Mouse (Mus musculus): ENCODE data around the gene Nphp4. TPM values are rescaled to one million over a fixed set of nuclear protein-coding genes. Genes with fewer than 3 reads are reported as not detected.

Gene Nphp4
- polyA plus RNA-seq, 1 experiment from 2014 or later, result 8.9 TPM

- no peak overlapping the region for H3K4me3 ChIP-seq
- no peak overlapping the region for H3K4me2 ChIP-seq (replicated peaks)
- H3K4me1 ChIP-seq, result peaks cover 10% of the 10 kb centered on the region; the same call in 1 of the 2 replicates
- no peaks in the 10 kb centered on the region for H3K36me3 ChIP-seq
- H3K27ac ChIP-seq, result 0 out of 2 replicates have a peak overlapping the region, but pooled peaks have one; percentile 17
- no peak overlapping the region for H3K9ac ChIP-seq
- no peaks in the 10 kb centered on the region for H3K9me3 ChIP-seq (replicated peaks)
- H3K27me3 ChIP-seq, result no peaks in the 10 kb centered on the region
- 56% methylated on average over 4 of the region's 4 CpGs for WGBS
- ATAC-seq (ENCODE audit: low FRiP score), result 0 out of 2 replicates have a peak, but pooled peaks have one; percentile 35
Measured at GRCm38 (mm10) chr4:152576826-152577225, 100.3 kb downstream of the Nphp4 start.

GRCm38 (mm10) chr4:152579956-152580355, 103.5 kb downstream of the Nphp4 start:
- ATAC-seq (ENCODE audit: low FRiP score), result no peak
- Histone ChIP-seq H3K27me3 (no peaks in the 10 kb centered on the region), H3K36me3 (no peaks in the 10 kb centered on the region), H3K9me3 (replicated peaks) (no peaks in the 10 kb centered on the region), H3K27ac (no peak overlapping the region), H3K9ac (no peak overlapping the region), H3K4me2 (replicated peaks) (no peak overlapping the region), H3K4me1 (peaks cover 6% of the 10 kb centered on the region; the same call in 1 of the 2 replicates), H3K4me3 (no peak overlapping the region)
- 85% methylated on average over 4 of the region's 4 CpGs for WGBS

GRCm38 (mm10) chr4:152582206-152582605, 105.7 kb downstream of the Nphp4 start:
- 36% methylated on average over 6 of the region's 6 CpGs for WGBS

GRCm38 (mm10) chr4:152583616-152584015, 107.1 kb downstream of the Nphp4 start:
- H3K9me3 ChIP-seq (replicated peaks), result no peaks in the 10 kb centered on the region
- no peaks in the 10 kb centered on the region for H3K27me3 ChIP-seq
- no peak overlapping the region for H3K4me3 ChIP-seq
- WGBS, result 72% methylated on average over 6 of the region's 6 CpGs
- ATAC-seq (ENCODE audit: low FRiP score), result no peak
- no peaks in the 10 kb centered on the region for H3K36me3 ChIP-seq
- H3K4me2 ChIP-seq (replicated peaks), result no peak overlapping the region
- 0 out of 2 replicates have a peak, but pooled peaks cover 2% of the 10 kb centered on the region for H3K4me1 ChIP-seq
- H3K9ac ChIP-seq, result no peak overlapping the region
- H3K27ac ChIP-seq, result no peak overlapping the region

More at GRCm38 (mm10) chr4:152582206-152582605, 105.7 kb downstream of the Nphp4 start:
- H3K9me3 ChIP-seq (replicated peaks), result no peaks in the 10 kb centered on the region
- H3K27me3 ChIP-seq, result no peaks in the 10 kb centered on the region
- H3K9ac ChIP-seq, result no peak overlapping the region
- no peak overlapping the region for H3K27ac ChIP-seq
- H3K4me2 ChIP-seq (replicated peaks), result no peak overlapping the region
- no peaks in the 10 kb centered on the region for H3K36me3 ChIP-seq
- no peak for ATAC-seq (ENCODE audit: low FRiP score)
- H3K4me3 ChIP-seq, result no peak overlapping the region
- H3K4me1 ChIP-seq, result no peaks in the 10 kb centered on the region

- Histone ChIP-seq H3K4me2 (replicated peaks) (no peak overlapping the region), H3K4me1 (0 out of 2 replicates have a peak, but pooled peaks cover 2% of the 10 kb centered on the region), H3K27me3 (no peaks in the 10 kb centered on the region), H3K36me3 (no peaks in the 10 kb centered on the region), H3K27ac (no peak overlapping the region), H3K9me3 (replicated peaks) (no peaks in the 10 kb centered on the region), H3K4me3 (no peak overlapping the region), H3K9ac (no peak overlapping the region)
- 78% methylated on average over 15 of the region's 15 CpGs for WGBS
- no peak for ATAC-seq (ENCODE audit: low FRiP score)
Measured at GRCm38 (mm10) chr4:152585526-152585925, 109.0 kb downstream of the Nphp4 start.

- ATAC-seq (ENCODE audit: low FRiP score), result no peak
- Histone ChIP-seq H3K9me3 (replicated peaks) (no peaks in the 10 kb centered on the region), H3K9ac (no peak overlapping the region), H3K27ac (no peak overlapping the region), H3K27me3 (no peaks in the 10 kb centered on the region), H3K36me3 (no peaks in the 10 kb centered on the region), H3K4me2 (replicated peaks) (no peak overlapping the region), H3K4me3 (no peak overlapping the region), H3K4me1 (0 out of 2 replicates have a peak, but pooled peaks cover 2% of the 10 kb centered on the region)
- 38% methylated on average over 4 of the region's 4 CpGs for WGBS
Measured at GRCm38 (mm10) chr4:152586175-152586574, 109.7 kb downstream of the Nphp4 start.

- H3K27me3 ChIP-seq, result no peaks in the 10 kb centered on the region
- no peaks in the 10 kb centered on the region for H3K9me3 ChIP-seq (replicated peaks)
- H3K27ac ChIP-seq, result no peak overlapping the region
- H3K4me2 ChIP-seq (replicated peaks), result no peak overlapping the region
- no peak overlapping the region for H3K9ac ChIP-seq
- WGBS, result 87% methylated on average over 5 of the region's 5 CpGs
- no peak overlapping the region for H3K4me3 ChIP-seq
- no peak for ATAC-seq (ENCODE audit: low FRiP score)
- no peaks in the 10 kb centered on the region for H3K36me3 ChIP-seq
- peaks cover 7% of the 10 kb centered on the region; the same call in 1 of the 2 replicates for H3K4me1 ChIP-seq
Measured at GRCm38 (mm10) chr4:152604285-152604684, 127.8 kb downstream of the Nphp4 start.

GRCm38 (mm10) chr4:152609196-152609595, 132.7 kb downstream of the Nphp4 start:
- Histone ChIP-seq H3K27me3 (no peaks in the 10 kb centered on the region), H3K27ac (no peak overlapping the region), H3K9ac (no peak overlapping the region), H3K4me2 (replicated peaks) (no peak overlapping the region), H3K36me3 (no peaks in the 10 kb centered on the region), H3K9me3 (replicated peaks) (no peaks in the 10 kb centered on the region; the same call in 1 of the 2 replicates), H3K4me1 (0 out of 2 replicates have a peak, but pooled peaks cover 5% of the 10 kb centered on the region), H3K4me3 (no peak overlapping the region)
- ATAC-seq (ENCODE audit: low FRiP score), result no peak
- WGBS, result 92% methylated on average over 2 of the region's 2 CpGs

GRCm38 (mm10) chr4:152610026-152610425, 133.5 kb downstream of the Nphp4 start:
- Histone ChIP-seq H3K9me3 (replicated peaks) (no peaks in the 10 kb centered on the region; the same call in 1 of the 2 replicates), H3K27ac (no peak overlapping the region), H3K4me3 (no peak overlapping the region), H3K4me1 (0 out of 2 replicates have a peak, but pooled peaks cover 5% of the 10 kb centered on the region), H3K4me2 (replicated peaks) (no peak overlapping the region), H3K9ac (no peak overlapping the region), H3K36me3 (no peaks in the 10 kb centered on the region), H3K27me3 (no peaks in the 10 kb centered on the region)
- 84% methylated on average over 9 of the region's 9 CpGs for WGBS
- ATAC-seq (ENCODE audit: low FRiP score), result no peak

Other genes starting within 250 kb of the Nphp4 start
- 13.1 and 16.2 TPM in 2 replicates for gene Gpr153, start 202.5 kb upstream of the Nphp4 start, polyA plus RNA-seq (2016; fragmentation: Nextera tagmentation; extraction: Ambion mirVana)
- 1.2 and 2.1 TPM in 2 replicates for gene Hes3, start 185.0 kb upstream of the Nphp4 start, polyA plus RNA-seq (2016; fragmentation: Nextera tagmentation; extraction: Ambion mirVana)
- 25.3 and 25.6 TPM in 2 replicates for gene Icmt, start 179.5 kb upstream of the Nphp4 start, polyA plus RNA-seq (2016; fragmentation: Nextera tagmentation; extraction: Ambion mirVana)
- gene Rnf207, start 157.7 kb upstream of the Nphp4 start, polyA plus RNA-seq (2016; fragmentation: Nextera tagmentation; extraction: Ambion mirVana), result 2.5 and 3.8 TPM in 2 replicates
- 257 and 282 TPM in 2 replicates for gene Rpl22, start 151.0 kb upstream of the Nphp4 start, polyA plus RNA-seq (2016; fragmentation: Nextera tagmentation; extraction: Ambion mirVana)
- 4.1 and 4.8 TPM in 2 replicates for gene Chd5, start 138.1 kb upstream of the Nphp4 start, polyA plus RNA-seq (2016; fragmentation: Nextera tagmentation; extraction: Ambion mirVana)
- gene Kcnab2, start 1.2 kb downstream of the Nphp4 start, polyA plus RNA-seq (2016; fragmentation: Nextera tagmentation; extraction: Ambion mirVana), result 17.5 and 19.3 TPM in 2 replicates